Mouse (Mus musculus): ENCODE measurements at regions not wholly inside any gene's neighbourhood (a gene's known extent, or its start where the extent isn't known, plus 50 kb on each side); places are given as distances from the start of the nearest gene placed in this dataset.

- Histone ChIP-seq H3K9ac (replicated peaks; ENCODE audit: low read depth, low read length) (no peak overlapping the region), H3K27ac (ENCODE audit: low read depth) (no peak overlapping the region), H3K4me2 (ENCODE audit: low read depth, low read length) (no peak overlapping the region), H3K27me3 (ENCODE audit: control insufficient read depth, insufficient read depth, low read length) (no peaks in the 10 kb centered on the region), H3K36me3 (replicated peaks; ENCODE audit: control insufficient read depth, insufficient read depth, low read length) (no peaks in the 10 kb centered on the region), H3K9me3 (replicated peaks; ENCODE audit: control insufficient read depth, low read length) (no peaks in the 10 kb centered on the region), H3K4me3 (ENCODE audit: low read depth, low read length) (no peak overlapping the region), H3K4me1 (ENCODE audit: control insufficient read depth, insufficient read depth) (no peaks in the 10 kb centered on the region)
- no peak for DNase-seq (ENCODE audit: low spot score)
- no peak for ATAC-seq (ENCODE audit: insufficient read depth, low read depth)
- no peak for TF ChIP-seq CTCF (IDR thresholded peaks at IDR 0.05; ENCODE audit: low read depth)
- no peak for TF ChIP-seq EP300 (IDR thresholded peaks at IDR 0.05; ENCODE audit: low read depth)
- WGBS, result 69% methylated on average over 5 of the region's 5 CpGs
Observed at GRCm38 (mm10) chr2:108920111-108920510, 360.4 kb upstream of the Kif18a start.

DNA sequence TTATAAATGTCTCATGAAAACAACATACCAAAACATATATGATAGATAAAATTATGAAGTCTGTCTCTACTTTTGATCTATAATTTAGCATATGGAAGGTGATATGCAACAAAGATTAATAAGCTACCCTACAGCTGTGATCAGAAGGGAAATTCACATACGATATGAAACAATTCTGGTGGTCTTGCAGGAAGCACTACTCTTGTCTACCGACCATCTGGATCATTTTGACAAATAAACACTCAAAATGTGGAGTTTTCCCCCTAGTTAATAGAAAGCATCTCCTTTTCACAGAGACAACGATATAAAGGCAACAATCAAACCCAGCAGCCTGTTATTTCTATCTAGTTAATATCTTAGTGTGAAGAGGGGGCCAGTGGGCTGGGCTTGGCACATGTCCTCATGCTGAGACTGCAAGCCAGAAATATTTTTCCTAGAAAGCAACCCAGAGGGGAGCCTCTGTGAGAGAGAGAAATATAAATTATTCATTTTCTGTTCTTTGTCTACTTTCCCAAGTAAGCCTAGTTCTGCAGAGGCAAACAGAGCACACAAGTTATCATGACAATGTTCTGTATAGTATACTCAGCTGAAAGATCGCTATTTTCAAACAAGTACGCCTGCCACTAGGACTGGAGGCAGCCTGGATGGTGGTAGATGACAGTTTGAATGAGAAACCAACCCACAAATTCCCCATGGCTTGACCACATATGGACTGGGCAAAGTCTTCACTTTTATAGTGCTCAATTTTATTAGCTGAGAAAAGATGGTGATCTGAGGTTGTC lies 344.4 kb upstream of the Kif18a start:
- Histone ChIP-seq H3K4me1 (ENCODE audit: control insufficient read depth, insufficient read depth) (no peaks in the 10 kb centered on the region), H3K36me3 (replicated peaks; ENCODE audit: control insufficient read depth, insufficient read depth, low read length) (no peaks in the 10 kb centered on the region), H3K27me3 (ENCODE audit: control insufficient read depth, insufficient read depth, low read length) (no peaks in the 10 kb centered on the region), H3K4me3 (ENCODE audit: low read depth, low read length) (no peak overlapping the region), H3K9ac (replicated peaks; ENCODE audit: low read depth, low read length) (no peak overlapping the region), H3K9me3 (replicated peaks; ENCODE audit: control insufficient read depth, low read length) (no peaks in the 10 kb centered on the region), H3K4me2 (ENCODE audit: low read depth, low read length) (no peak overlapping the region), H3K27ac (ENCODE audit: low read depth) (no peak overlapping the region)
- ATAC-seq (ENCODE audit: insufficient read depth, low read depth), result no peak
- TF ChIP-seq CTCF (IDR thresholded peaks at IDR 0.05; ENCODE audit: low read depth) (no peak), EP300 (IDR thresholded peaks at IDR 0.05; ENCODE audit: low read depth) (no peak)
- no peak for DNase-seq (ENCODE audit: low spot score)
- WGBS, result 55% methylated on average over 5 of the region's 5 CpGs

GRCm38 (mm10) chr2:108980921-108981320 lies 299.6 kb upstream of the Kif18a start:
- no peaks in the 10 kb centered on the region for H3K4me1 ChIP-seq (ENCODE audit: control insufficient read depth, insufficient read depth)
- no peak for TF ChIP-seq EP300 (IDR thresholded peaks at IDR 0.05; ENCODE audit: low read depth)
- no peak overlapping the region for H3K9ac ChIP-seq (replicated peaks; ENCODE audit: low read depth, low read length)
- WGBS, result 79% methylated on average over 5 of the region's 5 CpGs
- H3K4me2 ChIP-seq (ENCODE audit: low read depth, low read length), result no peak overlapping the region
- DNase-seq (ENCODE audit: low spot score) (no peak), ATAC-seq (ENCODE audit: insufficient read depth, low read depth) (no peak)
- H3K27me3 ChIP-seq (ENCODE audit: control insufficient read depth, insufficient read depth, low read length), result no peaks in the 10 kb centered on the region
- no peak overlapping the region for H3K4me3 ChIP-seq (ENCODE audit: low read depth, low read length)
- H3K9me3 ChIP-seq (replicated peaks; ENCODE audit: control insufficient read depth, low read length), result no peaks in the 10 kb centered on the region
- no peaks in the 10 kb centered on the region for H3K36me3 ChIP-seq (replicated peaks; ENCODE audit: control insufficient read depth, insufficient read depth, low read length)
- no peak overlapping the region for H3K27ac ChIP-seq (ENCODE audit: low read depth)

DNA sequence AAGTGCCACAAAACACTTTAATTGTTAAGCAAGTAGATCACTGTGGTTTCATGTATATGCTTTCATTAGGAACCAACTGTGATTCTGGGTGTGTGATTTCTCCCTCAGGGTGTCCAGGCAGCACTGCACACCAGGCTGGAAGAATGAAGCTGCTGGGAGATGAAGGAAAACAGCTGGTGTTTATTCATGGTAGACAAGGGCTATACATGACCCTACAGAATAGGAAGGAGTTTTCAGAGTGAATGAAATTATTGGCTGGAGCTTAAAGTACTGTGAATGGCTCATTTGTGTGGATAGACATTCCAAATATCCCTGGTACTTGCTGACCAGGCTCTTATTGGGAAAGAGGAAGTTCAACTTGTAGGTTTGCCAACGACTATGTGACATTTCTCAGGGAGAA lies 264.3 kb upstream of the Kif18a start:
- Histone ChIP-seq H3K4me1 (ENCODE audit: control insufficient read depth, insufficient read depth) (no peaks in the 10 kb centered on the region), H3K27me3 (ENCODE audit: control insufficient read depth, insufficient read depth, low read length) (no peaks in the 10 kb centered on the region), H3K4me2 (ENCODE audit: low read depth, low read length) (no peak overlapping the region), H3K36me3 (replicated peaks; ENCODE audit: control insufficient read depth, insufficient read depth, low read length) (no peaks in the 10 kb centered on the region), H3K4me3 (ENCODE audit: low read depth, low read length) (no peak overlapping the region), H3K27ac (ENCODE audit: low read depth) (no peak overlapping the region), H3K9ac (replicated peaks; ENCODE audit: low read depth, low read length) (no peak overlapping the region), H3K9me3 (replicated peaks; ENCODE audit: control insufficient read depth, low read length) (no peaks in the 10 kb centered on the region; the same call in 1 of the 2 replicates)
- no peak for DNase-seq (ENCODE audit: low spot score)
- no peak for ATAC-seq (ENCODE audit: insufficient read depth, low read depth)
- TF ChIP-seq CTCF (IDR thresholded peaks at IDR 0.05; ENCODE audit: low read depth) (no peak), EP300 (IDR thresholded peaks at IDR 0.05; ENCODE audit: low read depth) (no peak)
- WGBS, result 42% methylated on average over 1 of the region's 1 CpGs

- no peaks in the 10 kb centered on the region for H3K27me3 ChIP-seq (ENCODE audit: control insufficient read depth, insufficient read depth, low read length)
- no peak overlapping the region for H3K27ac ChIP-seq (ENCODE audit: low read depth)
- 60% methylated on average over 1 of the region's 1 CpGs for WGBS
- no peak overlapping the region for H3K4me3 ChIP-seq (ENCODE audit: low read depth, low read length)
- H3K36me3 ChIP-seq (replicated peaks; ENCODE audit: control insufficient read depth, insufficient read depth, low read length), result no peaks in the 10 kb centered on the region
- no peak for TF ChIP-seq CTCF (IDR thresholded peaks at IDR 0.05; ENCODE audit: low read depth)
- TF ChIP-seq EP300 (IDR thresholded peaks at IDR 0.05; ENCODE audit: low read depth), result no peak
- no peaks in the 10 kb centered on the region for H3K4me1 ChIP-seq (ENCODE audit: control insufficient read depth, insufficient read depth)
- no peaks in the 10 kb centered on the region; the same call in 1 of the 2 replicates for H3K9me3 ChIP-seq (replicated peaks; ENCODE audit: control insufficient read depth, low read length)
- ATAC-seq (ENCODE audit: insufficient read depth, low read depth) (no peak), DNase-seq (ENCODE audit: low spot score) (no peak)
- H3K9ac ChIP-seq (replicated peaks; ENCODE audit: low read depth, low read length), result no peak overlapping the region
- H3K4me2 ChIP-seq (ENCODE audit: low read depth, low read length), result no peak overlapping the region
Observed at GRCm38 (mm10) chr2:109017018-109017707, 263.4 kb upstream of the Kif18a start.

Measured in heart, postnatal 0 days (tissue).